Mouse (Mus musculus): Measurements from ENCODE around the gene Dbf4. TPM values are rescaled to one million over a fixed set of nuclear protein-coding genes. Genes with fewer than 3 reads are reported as not detected.

Dbf4 gene
- 20.6 and 20.8 TPM in 2 replicates for polyA plus RNA-seq (2012)

GRCm38 (mm10) chr5:8422157-8422931 is at the start of gene Dbf4, which contains the start of gene Slc25a40:
Gene Dbf4, minus strand, starts transcription at chr5:8422716.
Gene Slc25a40, plus strand, starts transcription at chr5:8422850.

GRCm38 (mm10) chr5:8367614-8368327 is 54.7 kb downstream of the Dbf4 start, which contains the start of gene Adam22:
Gene Adam22, minus strand, starts transcription at chr5:8368160.

Other genes starting within 250 kb of the Dbf4 start
- 0.04 and 0.26 TPM in 2 replicates for gene Adam22, start 54.6 kb downstream of the Dbf4 start, polyA plus RNA-seq (2012)
- gene Slc25a40, start 134 bp upstream of the Dbf4 start, polyA plus RNA-seq (2012): 0.61 and 1.2 TPM in 2 replicates
- 0.36 and 0.61 TPM in 2 replicates for gene Rundc3b, start 200.2 kb upstream of the Dbf4 start, polyA plus RNA-seq (2012)
- gene Abcb1a, start 237.4 kb upstream of the Dbf4 start, polyA plus RNA-seq (2012): 0.05 and 0.10 TPM in 2 replicates

All from megakaryocyte-erythroid progenitor cell, adult 5 weeks (primary cell).